Mouse (Mus musculus): ENCODE measurements around the gene Foxp1. TPM values are rescaled to one million over a fixed set of nuclear protein-coding genes. Genes with fewer than 3 reads are reported as not detected.

The Foxp1 gene
- total RNA-seq, 2 experiments from 2014 or later: 133 to 135 TPM

GRCm38 (mm10) chr6:98980432-98980831, 542.1 kb downstream of the Foxp1 start:
- no peak for DNase-seq (ENCODE audit: low spot score in 2 of 2)

- no peak for DNase-seq (ENCODE audit: low spot score in 2 of 2)
Observed at GRCm38 (mm10) chr6:98980001-98980400, 542.5 kb downstream of the Foxp1 start.

GRCm38 (mm10) chr6:98977806-98978205, 544.7 kb downstream of the Foxp1 start:
- peak in 1 of 2 experiments; percentile 27 for DNase-seq (ENCODE audit: low spot score in 2 of 2)

GRCm38 (mm10) chr6:98975918-98976317, 546.6 kb downstream of the Foxp1 start:
- DNase-seq (ENCODE audit: low spot score in 2 of 2): no peak

- no peak for DNase-seq (ENCODE audit: low spot score in 2 of 2)
Observed at GRCm38 (mm10) chr6:98973433-98973832, 549.1 kb downstream of the Foxp1 start.

- no peak for DNase-seq (ENCODE audit: low spot score in 2 of 2)
Observed at GRCm38 (mm10) chr6:98972404-98972803, 550.1 kb downstream of the Foxp1 start.

GRCm38 (mm10) chr6:98959333-98959732, 563.2 kb downstream of the Foxp1 start:
- DNase-seq (ENCODE audit: low spot score in 2 of 2): no peak

- no peak for DNase-seq (ENCODE audit: low spot score in 2 of 2)
Observed at GRCm38 (mm10) chr6:98956522-98957169, 565.9 kb downstream of the Foxp1 start.

GRCm38 (mm10) chr6:98955706-98956105, 566.8 kb downstream of the Foxp1 start:
- no peak for DNase-seq (ENCODE audit: low spot score in 2 of 2)

GRCm38 (mm10) chr6:98954439-98954838, 568.1 kb downstream of the Foxp1 start:
- DNase-seq (ENCODE audit: low spot score in 2 of 2): no peak

- DNase-seq (ENCODE audit: low spot score in 2 of 2): no peak
Observed at GRCm38 (mm10) chr6:98949703-98950191, 572.8 kb downstream of the Foxp1 start.

GRCm38 (mm10) chr6:98949286-98949685, 573.2 kb downstream of the Foxp1 start:
- no peak for DNase-seq (ENCODE audit: low spot score in 2 of 2)

- no peak for DNase-seq (ENCODE audit: low spot score in 2 of 2)
Observed at GRCm38 (mm10) chr6:98948153-98949141, 574.1 kb downstream of the Foxp1 start.

GRCm38 (mm10) chr6:98947486-98948152, 574.9 kb downstream of the Foxp1 start:
- DNase-seq (ENCODE audit: low spot score in 2 of 2): no peak

- no peak for DNase-seq (ENCODE audit: low spot score in 2 of 2)
Observed at GRCm38 (mm10) chr6:98946731-98947130, 575.8 kb downstream of the Foxp1 start.

- DNase-seq (ENCODE audit: low spot score in 2 of 2): no peak
Observed at GRCm38 (mm10) chr6:98945496-98946412, 576.8 kb downstream of the Foxp1 start.

GRCm38 (mm10) chr6:98938348-98938747, 584.2 kb downstream of the Foxp1 start:
- DNase-seq (ENCODE audit: low spot score in 2 of 2): no peak

GRCm38 (mm10) chr6:98937513-98937912, 585.0 kb downstream of the Foxp1 start:
- DNase-seq (ENCODE audit: low spot score in 2 of 2): no peak

- DNase-seq (ENCODE audit: low spot score in 2 of 2): no peak
Observed at GRCm38 (mm10) chr6:98936377-98936776, 586.1 kb downstream of the Foxp1 start.

GRCm38 (mm10) chr6:98935169-98935568, 587.4 kb downstream of the Foxp1 start:
- no peak for DNase-seq (ENCODE audit: low spot score in 2 of 2)

Measured in left cerebral cortex, adult 18-20 months (tissue).